Mouse (Mus musculus) intestine, embryonic 14.5 days (tissue): ENCODE data around the gene Olfr961. TPM values are rescaled to one million over a fixed set of nuclear protein-coding genes. Genes with fewer than 3 reads are reported as not detected.

ENCODE experiments used
- ATAC-seq: fragments of 200-750 bp; cut with Nextera tagmentation; replicated peaks from 2 replicates; pipeline ENCODE4 v1.8.0; 2017; ENCODE audit warnings: low read depth, moderate number of reproducible peaks, moderate TSS enrichment, moderate library complexity; ENCODE audit not compliant: low FRiP score, low TSS enrichment
- DNase-seq: peaks from one replicate; pipeline ENCODE4 v3.0.0-alpha.2; 2018; ENCODE audit warnings: low spot score
- H3K27ac ChIP-seq: fragments of 300-500 bp; sonication (generic); 2 replicates; pipeline ENCODE4 v1.5.1; 2014; ENCODE audit warnings: low read depth, mild to moderate bottlenecking, control low read depth
- H3K27me3 ChIP-seq: fragments of 300-500 bp; sonication (generic); replicated peaks from 2 replicates; pipeline ENCODE4 v1.6.1; 2014; ENCODE audit warnings: low read length, control low read depth; ENCODE audit not compliant: control insufficient read depth, insufficient read depth
- H3K36me3 ChIP-seq: fragments of 300-500 bp; sonication (generic); 2 replicates; pipeline ENCODE4 v1.6.1; 2014; ENCODE audit warnings: low read length, control low read depth; ENCODE audit not compliant: control insufficient read depth, insufficient read depth
- H3K4me1 ChIP-seq: fragments of 300-500 bp; sonication (generic); replicated peaks from 2 replicates; pipeline ENCODE4 v1.6.1; 2014; ENCODE audit warnings: low read length, control low read depth, mixed read lengths; ENCODE audit not compliant: control insufficient read depth, insufficient read depth
- H3K4me2 ChIP-seq: fragments of 300-500 bp; sonication (generic); 2 replicates; pipeline ENCODE4 v1.6.1; 2014; ENCODE audit warnings: low read length
- H3K4me3 ChIP-seq: fragments of 300-500 bp; sonication (generic); 2 replicates; pipeline ENCODE4 v1.5.1; 2014; ENCODE audit warnings: low read depth, low read length, control low read depth, mixed read lengths
- H3K9ac ChIP-seq: fragments of 300-500 bp; sonication (generic); 2 replicates; pipeline ENCODE4 v1.6.1; 2014; ENCODE audit warnings: mild to moderate bottlenecking, low read length
- H3K9me3 ChIP-seq: fragments of 300-500 bp; sonication (generic); 2 replicates; pipeline ENCODE4 v1.6.1; 2016; ENCODE audit warnings: low read length, control low read depth; ENCODE audit not compliant: control insufficient read depth
- WGBS: fragments of 180-500 bp; shearing (Covaris S2); extraction: QIAGEN DNeasy Blood & Tissue Kit; methylation state at CpG from one replicate; pipeline ENCODE4 v1.1.7; 2014; 5-methylcytosine and 5-hydroxymethylcytosine counted together
- polyA plus RNA-seq: library from polyadenylated mRNA; unstranded; fragments of >200 nt; fragmentation: Nextera tagmentation; extraction: Ambion mirVana; gene quantifications from 2 replicates; pipeline ENCODE4 v1.2.1, GENCODE M21; 2014

Gene Olfr961
- polyA plus RNA-seq, 1 experiment from 2014 or later = not detected

DNA sequence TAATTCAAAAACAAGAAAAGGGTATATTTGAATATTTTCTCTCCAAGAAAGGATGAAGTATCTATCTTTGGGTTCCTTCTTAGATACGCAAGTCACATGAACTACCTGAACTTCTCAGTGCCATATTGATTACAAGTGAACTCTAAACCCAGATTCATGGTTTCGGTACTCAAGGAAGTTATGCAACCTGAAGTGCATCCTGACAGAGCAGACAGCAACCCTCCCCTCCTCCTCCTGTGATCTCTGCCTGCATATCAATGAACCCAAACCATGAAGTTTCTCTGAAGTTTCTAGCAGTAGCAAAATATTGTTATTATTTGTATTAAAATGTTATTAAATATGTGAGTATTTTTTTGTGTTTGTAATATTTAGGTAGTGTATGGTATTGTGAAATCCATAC, 33.7 kb downstream of the Olfr961 start:
- no peaks in the 10 kb centered on the region for H3K36me3 ChIP-seq
- H3K9me3 ChIP-seq = no peaks in the 10 kb centered on the region
- no peaks in the 10 kb centered on the region for H3K27me3 ChIP-seq
- no peak overlapping the region for H3K9ac ChIP-seq
- ATAC-seq (no peak), DNase-seq (no peak)
- H3K4me1 ChIP-seq = no peaks in the 10 kb centered on the region
- no peak overlapping the region for H3K4me3 ChIP-seq
- H3K4me2 ChIP-seq = no peak overlapping the region
- 92% methylated on average over 2 of the region's 2 CpGs for WGBS
- no peak overlapping the region for H3K27ac ChIP-seq

DNA sequence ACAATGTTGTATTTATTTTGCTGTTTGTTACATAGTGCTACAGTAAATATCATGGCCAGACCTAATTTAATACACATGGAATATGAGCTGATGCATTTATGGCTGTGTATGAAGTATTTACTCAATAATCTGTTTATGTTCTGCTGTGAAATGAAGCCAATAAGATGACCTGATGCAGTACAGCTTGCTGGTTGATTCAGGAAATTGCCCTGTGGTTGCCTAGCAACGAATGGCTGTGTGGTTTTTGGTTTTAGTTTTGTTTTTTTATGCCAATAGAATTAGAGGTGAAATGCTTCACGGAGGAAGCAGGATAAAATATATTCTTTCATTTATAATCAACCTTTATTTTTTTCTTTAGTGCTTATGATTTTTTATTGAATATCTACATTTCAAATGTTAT, 34.4 kb downstream of the Olfr961 start:
- no peaks in the 10 kb centered on the region for H3K36me3 ChIP-seq
- H3K27me3 ChIP-seq = no peaks in the 10 kb centered on the region
- 65% methylated on average over 2 of the region's 2 CpGs for WGBS
- H3K27ac ChIP-seq = no peak overlapping the region
- H3K4me2 ChIP-seq = no peak overlapping the region
- no peaks in the 10 kb centered on the region for H3K4me1 ChIP-seq
- no peak overlapping the region for H3K4me3 ChIP-seq
- no peaks in the 10 kb centered on the region for H3K9me3 ChIP-seq
- no peak for ATAC-seq
- H3K9ac ChIP-seq = no peak overlapping the region
- no peak for DNase-seq

Other genes with a start within 250 kb of the Olfr961 start
- not detected in 2 replicates for gene Olfr952, start 217.9 kb upstream of the Olfr961 start, polyA plus RNA-seq
- not detected in 2 replicates for gene Olfr954, start 188.4 kb upstream of the Olfr961 start, polyA plus RNA-seq
- gene Olfr955, start 173.1 kb upstream of the Olfr961 start, polyA plus RNA-seq = not detected in 2 replicates
- not detected in 2 replicates for gene Olfr44, start 151.1 kb upstream of the Olfr961 start, polyA plus RNA-seq
- not detected in 2 replicates for gene Olfr957, start 129.3 kb upstream of the Olfr961 start, polyA plus RNA-seq
- not detected in 2 replicates for gene Olfr958, start 91.0 kb upstream of the Olfr961 start, polyA plus RNA-seq
- gene Olfr959, start 69.5 kb upstream of the Olfr961 start, polyA plus RNA-seq = not detected in 2 replicates
- gene AW551984, start 40.7 kb upstream of the Olfr961 start, polyA plus RNA-seq = 24.7 and 32.1 TPM in 2 replicates
- not detected in 2 replicates for gene Olfr148, start 34.4 kb upstream of the Olfr961 start, polyA plus RNA-seq
- gene Olfr960, start 23.7 kb upstream of the Olfr961 start, polyA plus RNA-seq = not detected in 2 replicates
- not detected in 2 replicates for gene Olfr963, start 22.1 kb downstream of the Olfr961 start, polyA plus RNA-seq
- gene Olfr149, start 62.0 kb downstream of the Olfr961 start, polyA plus RNA-seq = not detected in 2 replicates
- not detected in 2 replicates for gene Olfr965, start 66.3 kb downstream of the Olfr961 start, polyA plus RNA-seq
- not detected in 2 replicates for gene Olfr150, start 85.9 kb downstream of the Olfr961 start, polyA plus RNA-seq
- not detected in 2 replicates for gene Olfr967, start 101.2 kb downstream of the Olfr961 start, polyA plus RNA-seq
- gene Olfr968, start 138.2 kb downstream of the Olfr961 start, polyA plus RNA-seq = not detected in 2 replicates
- not detected in 2 replicates for gene Olfr969, start 145.9 kb downstream of the Olfr961 start, polyA plus RNA-seq
- not detected in 2 replicates for gene Olfr970, start 163.8 kb downstream of the Olfr961 start, polyA plus RNA-seq
- gene Olfr971, start 191.8 kb downstream of the Olfr961 start, polyA plus RNA-seq = not detected in 2 replicates
- not detected in 2 replicates for gene Olfr972, start 221.3 kb downstream of the Olfr961 start, polyA plus RNA-seq